Mouse (Mus musculus): ENCODE measurements around the gene Tppp2. TPM values are rescaled to one million over a fixed set of nuclear protein-coding genes. Genes with fewer than 3 reads are reported as not detected.

The Tppp2 gene
- polyA plus RNA-seq, 1 experiment from 2014 or later, result not detected

DNA sequence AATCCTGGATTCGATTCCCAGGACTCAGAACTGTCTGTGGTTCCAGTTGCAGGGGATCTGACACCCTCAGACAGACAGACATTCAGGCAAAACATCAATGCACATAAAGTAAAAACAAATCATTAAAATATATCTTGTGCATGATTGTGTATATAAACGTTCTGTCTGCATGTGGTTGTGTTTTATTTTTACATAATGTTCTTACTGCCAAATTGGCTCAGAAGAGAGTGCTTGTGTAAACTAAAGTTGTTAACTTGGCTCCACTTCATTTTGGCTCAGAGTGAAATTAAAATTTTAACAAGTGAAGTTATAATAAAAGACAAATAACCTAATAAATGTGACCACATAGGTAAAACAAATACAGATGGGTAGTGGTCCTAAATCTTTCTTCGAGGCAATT lies 49.2 kb downstream of the Tppp2 start:
- ATAC-seq (ENCODE audit: insufficient number of reproducible peaks, low FRiP score), result no peak
- Histone ChIP-seq H3K27me3 (replicated peaks) (no peaks in the 10 kb centered on the region), H3K36me3 (no peaks in the 10 kb centered on the region), H3K9me3 (replicated peaks) (no peaks in the 10 kb centered on the region), H3K4me2 (no peak overlapping the region), H3K4me1 (replicated peaks) (peaks cover 3% of the 10 kb centered on the region), H3K27ac (ENCODE audit: poor library complexity, severe bottlenecking) (no peak overlapping the region), H3K9ac (no peak overlapping the region), H3K4me3 (no peak overlapping the region)
- 80% methylated on average over 3 of the region's 3 CpGs for WGBS

Other genes starting within 250 kb of the Tppp2 start
- not detected in 2 replicates for gene Gm17079, start 223.0 kb upstream of the Tppp2 start, polyA plus RNA-seq (2016; fragmentation: Nextera tagmentation; extraction: Ambion mirVana)
- not detected in 2 replicates for gene Gm5800, start 201.2 kb upstream of the Tppp2 start, polyA plus RNA-seq (2016; fragmentation: Nextera tagmentation; extraction: Ambion mirVana)
- not detected in 2 replicates for gene Ang4, start 144.8 kb upstream of the Tppp2 start, polyA plus RNA-seq (2016; fragmentation: Nextera tagmentation; extraction: Ambion mirVana)
- gene AY358078, start 118.4 kb upstream of the Tppp2 start, polyA plus RNA-seq (2016; fragmentation: Nextera tagmentation; extraction: Ambion mirVana), result not detected in 2 replicates
- not detected in 2 replicates for gene Ear6, start 64.7 kb upstream of the Tppp2 start, polyA plus RNA-seq (2016; fragmentation: Nextera tagmentation; extraction: Ambion mirVana)
- 39.7 and 40.4 TPM in 2 replicates for gene Mettl17, start 33.6 kb upstream of the Tppp2 start, polyA plus RNA-seq (2016; fragmentation: Nextera tagmentation; extraction: Ambion mirVana)
- 0.20 and 0.44 TPM in 2 replicates for gene Slc39a2, start 25.5 kb upstream of the Tppp2 start, polyA plus RNA-seq (2016; fragmentation: Nextera tagmentation; extraction: Ambion mirVana)
- 224 and 228 TPM in 2 replicates for gene Ndrg2, start 4.3 kb upstream of the Tppp2 start, polyA plus RNA-seq (2016; fragmentation: Nextera tagmentation; extraction: Ambion mirVana)
- gene Rnase13, start 4.3 kb downstream of the Tppp2 start, polyA plus RNA-seq (2016; fragmentation: Nextera tagmentation; extraction: Ambion mirVana), result not detected in 2 replicates
- gene Arhgef40, start 66.3 kb downstream of the Tppp2 start, polyA plus RNA-seq (2016; fragmentation: Nextera tagmentation; extraction: Ambion mirVana), result 104 and 111 TPM in 2 replicates
- 0.50 and 0.80 TPM in 2 replicates for gene Tmem253, start 97.2 kb downstream of the Tppp2 start, polyA plus RNA-seq (2016; fragmentation: Nextera tagmentation; extraction: Ambion mirVana)
- 21.5 and 23.6 TPM in 2 replicates for gene Zfp219, start 102.3 kb downstream of the Tppp2 start, polyA plus RNA-seq (2016; fragmentation: Nextera tagmentation; extraction: Ambion mirVana)
- not detected in 2 replicates for gene Olfr221, start 124.0 kb downstream of the Tppp2 start, polyA plus RNA-seq (2016; fragmentation: Nextera tagmentation; extraction: Ambion mirVana)
- gene Hnrnpc, start 185.6 kb downstream of the Tppp2 start, polyA plus RNA-seq (2016; fragmentation: Nextera tagmentation; extraction: Ambion mirVana), result 425 and 438 TPM in 2 replicates
- gene Rpgrip1, start 192.3 kb downstream of the Tppp2 start, polyA plus RNA-seq (2016; fragmentation: Nextera tagmentation; extraction: Ambion mirVana), result 31.9 and 32.1 TPM in 2 replicates